Mouse (Mus musculus) neural tube, embryonic 13.5 days (tissue): ENCODE measurements around the gene Tmem88b. TPM values are rescaled to one million over a fixed set of nuclear protein-coding genes. Genes with fewer than 3 reads are reported as not detected.

Source experiments
- ATAC-seq: fragments of 200-750 bp; cut with Nextera tagmentation; 2 replicates; pipeline ENCODE4 v1.8.0; 2017; ENCODE audit warnings: low read depth, mild to moderate bottlenecking, moderate TSS enrichment, moderate library complexity
- H3K27ac ChIP-seq: fragments of 300-500 bp; sonication (generic); replicated peaks from 2 replicates; pipeline ENCODE4 v1.5.1; 2015; ENCODE audit warnings: moderate library complexity, mild to moderate bottlenecking, inconsistent platforms
- H3K27me3 ChIP-seq: fragments of 300-500 bp; sonication (generic); 2 replicates; pipeline ENCODE4 v1.6.1; 2015; ENCODE audit warnings: mild to moderate bottlenecking, inconsistent platforms
- H3K36me3 ChIP-seq: fragments of 300-500 bp; sonication (generic); 2 replicates; pipeline ENCODE4 v1.6.1; 2015; ENCODE audit warnings: mild to moderate bottlenecking, inconsistent platforms
- H3K4me1 ChIP-seq: fragments of 300-500 bp; sonication (generic); replicated peaks from 2 replicates; pipeline ENCODE4 v1.6.1; 2015; ENCODE audit warnings: inconsistent platforms
- H3K4me2 ChIP-seq: fragments of 300-500 bp; sonication (generic); 2 replicates; pipeline ENCODE4 v1.6.1; 2015; ENCODE audit warnings: inconsistent platforms, mild to moderate bottlenecking, moderate library complexity
- H3K4me3 ChIP-seq: fragments of 300-500 bp; sonication (generic); 2 replicates; pipeline ENCODE4 v1.5.1; 2015; ENCODE audit warnings: mild to moderate bottlenecking, inconsistent platforms
- H3K9ac ChIP-seq: fragments of 300-500 bp; sonication (generic); 2 replicates; pipeline ENCODE4 v1.6.1; 2015; ENCODE audit warnings: moderate library complexity, mild to moderate bottlenecking, inconsistent platforms
- H3K9me3 ChIP-seq: fragments of 300-500 bp; sonication (generic); 2 replicates; pipeline ENCODE4 v1.6.1; 2016; ENCODE audit warnings: inconsistent platforms
- WGBS: fragments of 180-500 bp; shearing (Covaris S2); methylation state at CpG from one replicate; pipeline ENCODE4 v1.1.7; 2015; 5-methylcytosine and 5-hydroxymethylcytosine counted together
- microRNA-seq: library from miRNA; unstranded; fragments of <30 nt; microRNA quantifications from one replicate; pipeline ENCODE4, GENCODE M21; 2016
- polyA plus RNA-seq: library from polyadenylated mRNA; unstranded; fragments of >200 nt; fragmentation: Nextera tagmentation; extraction: Ambion mirVana; gene quantifications from 2 replicates; pipeline ENCODE4 v1.2.1, GENCODE M21; 2015

Gene Tmem88b
- polyA plus RNA-seq, 1 experiment from 2014 or later, result 0.49 TPM

GRCm38 (mm10) chr4:155734951-155735702 lies 50.5 kb downstream of the Tmem88b start:
- Histone ChIP-seq H3K27ac (peak overlapping the region; percentile 96), H3K4me3 (peak overlapping the region; percentile 68), H3K9me3 (no peaks in the 10 kb centered on the region), H3K9ac (peak overlapping the region; percentile 95), H3K36me3 (peaks cover 49% of the 10 kb centered on the region), H3K4me1 (peaks cover 45% of the 10 kb centered on the region), H3K27me3 (no peaks in the 10 kb centered on the region), H3K4me2 (peak overlapping the region; percentile 95)
- under 1% methylated on average over 41 of the region's 79 CpGs for WGBS
- peak; percentile 65 for ATAC-seq

- no peaks in the 10 kb centered on the region for H3K9me3 ChIP-seq
- peaks cover 43% of the 10 kb centered on the region for H3K36me3 ChIP-seq
- peaks cover 45% of the 10 kb centered on the region for H3K4me1 ChIP-seq
- peak within 1 kb of the TSS; percentile 68 for H3K4me3 ChIP-seq
- WGBS, result under 1% methylated on average over 31 of the region's 35 CpGs
- H3K9ac ChIP-seq, result peak within 1 kb of the TSS; percentile 95
- H3K27me3 ChIP-seq, result no peaks in the 10 kb centered on the region
- H3K4me2 ChIP-seq, result peak within 1 kb of the TSS; percentile 95
- peak within 1 kb of the TSS; percentile 96 for H3K27ac ChIP-seq
- ATAC-seq, result peak; percentile 92
Measured at GRCm38 (mm10) chr4:155734350-155734941, 51.2 kb downstream of the Tmem88b start, which contains the start of gene Tmem240. TSS of gene Tmem240 (plus strand) at chr4:155734800.

GRCm38 (mm10) chr4:155733267-155733666 lies 52.4 kb downstream of the Tmem88b start:
- no peak for ATAC-seq
- Histone ChIP-seq H3K4me1 (peaks cover 45% of the 10 kb centered on the region), H3K36me3 (peaks cover 33% of the 10 kb centered on the region), H3K27me3 (no peaks in the 10 kb centered on the region), H3K9ac (0 out of 2 replicates have a peak overlapping the region, but pooled peaks have one; percentile 95), H3K4me3 (no peak overlapping the region), H3K4me2 (0 out of 2 replicates have a peak overlapping the region, but pooled peaks have one; percentile 95), H3K9me3 (no peaks in the 10 kb centered on the region), H3K27ac (peak overlapping the region; percentile 96)
- WGBS, result 89% methylated on average over 10 of the region's 10 CpGs

Small RNA genes lying within 50 kb of the gene (microRNA-seq; reads per million reads assigned to microRNA genes)
- not detected for gene Gm27743

Other genes starting within 250 kb of the Tmem88b start
- gene Nadk, start 223.5 kb downstream of the Tmem88b start, polyA plus RNA-seq, result 77.5 and 91.5 TPM in 2 replicates
- gene Slc35e2, start 184.5 kb downstream of the Tmem88b start, polyA plus RNA-seq, result 14.6 and 15.9 TPM in 2 replicates
- gene Cdk11b, start 161.0 kb downstream of the Tmem88b start, polyA plus RNA-seq, result 54.7 and 61.6 TPM in 2 replicates
- gene Gm10563, start 140.5 kb downstream of the Tmem88b start, polyA plus RNA-seq, result not detected in 2 replicates
- gene Mmp23, start 132.5 kb downstream of the Tmem88b start, polyA plus RNA-seq, result 3.9 and 5.4 TPM in 2 replicates
- gene Mib2, start 116.7 kb downstream of the Tmem88b start, polyA plus RNA-seq, result 37.4 and 38.9 TPM in 2 replicates
- 10.5 and 16.5 TPM in 2 replicates for gene Fndc10, start 91.5 kb downstream of the Tmem88b start, polyA plus RNA-seq
- 178 and 184 TPM in 2 replicates for gene Ssu72, start 81.1 kb downstream of the Tmem88b start, polyA plus RNA-seq
- gene Tmem240, start 51.1 kb downstream of the Tmem88b start, polyA plus RNA-seq, result 10.4 and 12.0 TPM in 2 replicates
- gene Atad3a, start 24.8 kb downstream of the Tmem88b start, polyA plus RNA-seq, result 75.1 and 76.4 TPM in 2 replicates
- 23.0 and 23.4 TPM in 2 replicates for gene Vwa1, start 11.2 kb downstream of the Tmem88b start, polyA plus RNA-seq
- gene Ankrd65, start 4.6 kb upstream of the Tmem88b start, polyA plus RNA-seq, result not detected in 2 replicates
- gene Mrpl20, start 17.0 kb upstream of the Tmem88b start, polyA plus RNA-seq, result 249 and 265 TPM in 2 replicates
- 155 and 185 TPM in 2 replicates for gene Ccnl2, start 26.6 kb upstream of the Tmem88b start, polyA plus RNA-seq
- 139 and 145 TPM in 2 replicates for gene Aurkaip1, start 45.4 kb upstream of the Tmem88b start, polyA plus RNA-seq
- 29.3 and 33.9 TPM in 2 replicates for gene Mxra8, start 53.8 kb upstream of the Tmem88b start, polyA plus RNA-seq
- 8.6 and 14.6 TPM in 2 replicates for gene Dvl1, start 61.5 kb upstream of the Tmem88b start, polyA plus RNA-seq
- gene Tas1r3, start 77.5 kb upstream of the Tmem88b start, polyA plus RNA-seq, result 0.45 and 0.72 TPM in 2 replicates
- 21.1 and 25.2 TPM in 2 replicates for gene Cptp, start 83.6 kb upstream of the Tmem88b start, polyA plus RNA-seq
- 63.7 and 69.8 TPM in 2 replicates for gene Ints11, start 83.7 kb upstream of the Tmem88b start, polyA plus RNA-seq
- 51.5 and 55.4 TPM in 2 replicates for gene Pusl1, start 105.9 kb upstream of the Tmem88b start, polyA plus RNA-seq
- 68.4 and 72.3 TPM in 2 replicates for gene Acap3, start 105.9 kb upstream of the Tmem88b start, polyA plus RNA-seq
- gene Ube2j2, start 158.0 kb upstream of the Tmem88b start, polyA plus RNA-seq, result 121 and 126 TPM in 2 replicates
- 10.6 and 19.0 TPM in 2 replicates for gene C1qtnf12, start 176.4 kb upstream of the Tmem88b start, polyA plus RNA-seq
- 25.1 and 25.5 TPM in 2 replicates for gene B3galt6, start 206.8 kb upstream of the Tmem88b start, polyA plus RNA-seq
- 132 and 139 TPM in 2 replicates for gene Sdf4, start 207.0 kb upstream of the Tmem88b start, polyA plus RNA-seq
- 0.77 and 1.2 TPM in 2 replicates for gene Tnfrsf4, start 228.0 kb upstream of the Tmem88b start, polyA plus RNA-seq
- gene Tnfrsf18, start 240.3 kb upstream of the Tmem88b start, polyA plus RNA-seq, result 1.6 and 2.7 TPM in 2 replicates